Mouse (Mus musculus): ENCODE results near the gene Nfic.

Gene Nfic

DNA sequence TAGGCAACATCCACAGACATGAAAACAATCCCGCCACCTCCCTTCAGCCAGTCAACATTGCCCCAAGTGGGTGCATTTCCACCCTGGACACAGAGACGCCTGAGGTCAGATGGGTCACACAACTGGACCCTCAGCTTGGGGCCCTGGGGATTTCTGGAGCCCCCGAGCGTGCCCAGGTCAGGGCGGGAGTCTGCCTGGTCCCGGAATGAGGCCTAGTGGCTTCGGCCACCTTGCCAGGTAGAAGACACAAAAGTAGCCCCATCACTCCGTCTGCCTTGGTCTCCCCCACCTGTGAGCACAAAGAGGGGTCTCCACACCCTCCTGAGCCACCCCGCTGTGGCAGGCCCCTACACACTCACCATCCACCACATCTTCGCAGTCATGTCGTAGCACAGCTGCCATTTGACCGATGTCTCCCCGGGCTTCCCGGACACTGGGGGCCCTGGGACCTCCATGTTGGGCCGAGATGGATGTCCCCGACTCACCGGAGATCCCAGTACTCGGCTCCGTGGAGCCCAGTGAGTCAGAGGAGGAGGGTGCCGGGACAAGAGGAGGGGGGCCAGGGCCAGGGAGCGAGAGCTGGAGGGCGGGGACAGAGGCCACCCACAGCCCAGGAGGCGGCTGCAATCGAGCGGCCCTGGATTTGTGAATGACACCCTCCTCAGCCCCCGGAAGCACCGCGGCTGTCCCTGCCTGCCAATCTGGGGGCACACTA, at the start of gene Nfic:
Gene Nfic, minus strand, starts transcription at position 455 of the 715 bp plus-strand sequence.
- peak in 1 of 2 experiments; percentile 24 for DNase-seq (ENCODE audit: inconsistent age in 2 of 2, low spot score in 1 of 2)

DNA sequence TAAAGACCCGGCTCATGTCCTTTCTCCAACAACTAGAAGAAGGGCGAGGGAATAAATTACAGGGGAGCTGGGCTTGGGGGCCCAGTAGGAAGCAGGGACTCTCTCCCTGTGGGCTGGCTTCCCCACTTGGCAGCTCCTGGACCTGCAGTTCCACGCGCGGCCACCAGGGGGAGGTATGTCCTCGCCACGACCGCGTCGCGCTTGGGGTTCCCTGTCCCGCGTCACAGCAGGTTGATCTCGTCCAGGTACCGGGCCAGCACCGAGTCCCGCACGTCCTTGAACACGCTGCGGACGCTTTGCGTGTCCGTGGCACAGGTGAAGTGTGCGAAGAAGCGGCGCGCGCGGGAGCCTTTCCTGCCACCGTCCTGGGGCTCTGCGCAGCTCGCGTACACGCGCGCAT, 47.2 kb upstream of the Nfic start:
- peak; percentile 85 to 96 for DNase-seq (ENCODE audit: inconsistent age in 2 of 2, low spot score in 1 of 2)

DNA sequence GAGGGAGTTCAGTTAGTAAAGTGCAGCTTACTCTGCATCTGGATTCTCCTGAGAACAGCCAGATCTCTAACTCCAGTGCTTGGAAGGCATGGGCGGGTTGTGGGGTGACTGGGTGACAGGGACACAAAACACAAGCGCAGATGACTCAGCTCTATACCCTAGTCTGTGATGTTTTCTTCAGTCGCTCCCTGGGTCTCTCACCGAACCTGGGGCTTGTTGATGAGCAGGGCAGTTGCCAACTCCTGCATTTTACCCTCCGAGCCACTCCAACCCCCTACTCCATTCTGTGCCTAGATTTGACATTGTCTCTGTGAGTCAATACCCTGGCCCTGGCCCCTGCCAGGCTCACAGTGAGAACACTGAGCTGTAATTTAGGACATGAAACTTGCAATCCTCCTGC, 46.4 kb upstream of the Nfic start:
- no peak for DNase-seq (ENCODE audit: inconsistent age in 2 of 2, low spot score in 1 of 2)

DNA sequence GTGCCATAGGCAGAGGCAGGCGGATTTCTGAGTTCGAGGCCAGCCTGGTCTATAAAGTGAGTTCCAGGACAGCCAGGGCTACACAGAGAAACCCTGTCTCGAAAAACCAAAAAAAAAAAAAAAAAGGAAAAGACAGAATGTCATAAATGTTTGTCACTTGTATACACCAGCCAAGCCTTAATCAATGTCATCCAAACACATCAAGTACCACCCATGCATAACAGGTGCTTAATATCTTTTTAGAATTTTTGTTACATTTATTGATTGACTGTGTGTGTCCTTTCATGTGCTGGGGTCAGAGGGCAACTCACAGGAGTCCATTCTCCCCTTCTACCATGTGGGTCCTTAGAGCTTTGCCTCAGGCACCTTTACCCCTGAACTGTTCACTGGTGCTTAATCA, 44.6 kb upstream of the Nfic start, which contains the start of gene S1pr4:
Gene S1pr4, minus strand, starts transcription at position 101 of the 400 bp plus-strand sequence.
- no peak for DNase-seq (ENCODE audit: inconsistent age in 2 of 2, low spot score in 1 of 2)

DNA sequence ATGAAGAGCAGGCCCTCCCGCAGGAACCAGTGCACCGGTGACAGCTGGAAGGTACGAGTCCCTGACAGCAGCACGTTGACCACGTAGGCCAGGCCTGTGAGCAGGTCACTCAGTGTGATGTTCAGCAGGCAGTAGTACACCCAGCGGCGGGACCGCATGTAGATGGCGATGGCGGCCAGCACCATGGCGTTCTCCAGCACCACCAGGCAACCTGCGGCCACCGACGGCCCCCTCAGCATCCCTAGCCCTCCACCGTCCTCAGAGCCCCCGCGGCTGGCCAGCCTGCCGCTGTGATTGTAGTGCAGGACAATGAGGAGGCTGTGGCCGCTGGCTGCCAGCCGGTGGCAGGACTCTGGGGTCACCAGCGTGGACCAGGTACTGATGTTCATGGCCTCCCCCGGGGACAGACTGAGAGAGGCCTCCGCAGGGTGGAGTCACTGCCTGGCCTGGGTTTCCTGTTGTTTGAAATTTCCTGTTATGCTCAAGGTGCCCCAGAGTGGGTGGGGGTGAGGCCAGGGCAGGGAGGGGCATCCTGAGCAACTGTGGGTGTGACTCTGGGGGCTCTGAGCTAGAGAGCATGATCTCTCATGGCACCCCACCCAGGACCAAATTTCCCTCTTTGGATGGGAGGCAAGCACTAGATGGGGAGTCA, 43.9 kb upstream of the Nfic start:
- peak; percentile 51 to 64 for DNase-seq (ENCODE audit: inconsistent age in 2 of 2, low spot score in 1 of 2)

DNA sequence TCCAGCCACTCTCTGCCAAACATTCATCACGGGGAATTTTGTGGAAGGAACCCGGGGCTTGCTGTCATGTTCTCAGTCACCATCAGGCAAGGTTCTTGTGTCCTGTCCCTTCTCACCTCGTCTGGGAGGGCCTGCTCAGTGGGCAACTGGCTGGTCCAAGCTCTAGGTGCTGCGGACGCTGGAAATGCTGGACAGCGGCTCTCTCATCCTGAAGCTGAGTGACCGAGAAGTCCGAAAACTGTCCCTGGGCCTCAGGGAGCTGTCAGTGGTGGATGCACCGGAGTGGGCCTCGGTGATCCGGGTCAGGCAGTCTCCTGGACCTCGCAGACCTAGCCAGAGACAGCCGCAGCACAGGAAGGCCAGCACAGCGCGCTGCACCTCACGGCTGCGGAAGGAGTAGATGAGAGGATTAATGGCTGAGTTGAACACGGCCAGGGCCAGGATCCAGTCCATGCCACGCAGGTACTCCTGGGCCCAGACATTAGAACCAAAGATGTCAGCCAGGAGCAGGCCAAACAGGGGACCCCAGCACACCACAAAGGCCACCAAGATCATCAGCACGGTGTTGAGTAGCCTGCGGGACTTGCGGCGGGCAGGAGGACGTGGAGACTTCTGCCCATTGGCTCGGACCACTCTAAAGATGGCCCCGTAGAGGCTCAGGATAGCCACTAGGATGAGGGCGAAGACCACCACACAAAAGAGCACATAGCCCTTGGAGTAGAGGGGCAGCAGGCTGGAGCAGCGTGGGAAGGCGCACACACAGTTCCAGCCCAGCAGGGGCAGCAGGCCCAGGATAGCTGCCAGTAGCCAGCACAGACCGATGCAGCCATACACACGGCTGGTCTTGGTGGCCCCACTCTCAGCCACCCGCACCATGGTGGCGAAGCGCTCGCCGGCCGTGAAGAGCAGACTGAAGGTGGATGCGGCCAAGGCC, 43.1 kb upstream of the Nfic start:
- no peak for DNase-seq (ENCODE audit: inconsistent age in 2 of 2, low spot score in 1 of 2)

DNA sequence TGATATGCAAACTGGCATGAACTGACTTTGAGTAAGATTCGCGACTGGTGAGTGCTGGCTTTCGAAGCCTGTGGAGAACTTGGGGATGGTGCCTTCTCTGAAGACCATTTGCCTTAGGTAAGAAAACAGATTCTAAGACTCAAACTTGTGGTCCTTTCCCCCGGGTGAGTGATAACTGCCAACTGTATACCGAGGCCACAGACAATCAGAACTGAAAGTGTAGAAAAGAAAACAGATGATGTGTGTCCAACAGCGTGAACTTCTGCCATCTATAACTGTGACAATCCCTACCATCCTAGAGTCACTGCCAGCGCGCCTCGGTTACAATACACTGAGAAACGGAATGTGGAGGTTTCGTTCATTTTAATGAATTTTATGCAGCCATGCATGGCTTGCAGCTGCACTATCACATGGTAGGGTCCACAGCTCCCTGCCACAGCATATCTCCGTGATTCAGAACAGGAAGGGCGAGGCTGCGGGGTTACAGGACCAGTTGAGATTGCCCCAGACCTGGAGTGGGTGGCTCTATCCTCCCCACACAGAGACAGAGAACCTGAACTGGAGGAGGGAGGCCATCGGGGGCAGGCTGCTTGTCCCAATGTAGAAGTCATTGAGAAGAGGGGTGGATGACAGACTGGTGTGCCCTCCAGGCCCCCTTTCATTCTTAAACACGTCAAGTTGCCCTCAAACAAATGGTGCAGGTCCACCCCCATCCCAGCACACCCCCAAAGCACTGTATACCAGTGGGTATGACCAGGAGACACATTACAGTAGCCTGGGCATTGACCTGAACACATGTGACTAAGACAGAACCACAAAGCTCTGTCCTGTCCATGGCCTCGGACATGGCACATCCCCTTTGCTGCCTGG, 42.2 kb upstream of the Nfic start:
- DNase-seq (ENCODE audit: inconsistent age in 2 of 2, low spot score in 1 of 2), result no peak

DNA sequence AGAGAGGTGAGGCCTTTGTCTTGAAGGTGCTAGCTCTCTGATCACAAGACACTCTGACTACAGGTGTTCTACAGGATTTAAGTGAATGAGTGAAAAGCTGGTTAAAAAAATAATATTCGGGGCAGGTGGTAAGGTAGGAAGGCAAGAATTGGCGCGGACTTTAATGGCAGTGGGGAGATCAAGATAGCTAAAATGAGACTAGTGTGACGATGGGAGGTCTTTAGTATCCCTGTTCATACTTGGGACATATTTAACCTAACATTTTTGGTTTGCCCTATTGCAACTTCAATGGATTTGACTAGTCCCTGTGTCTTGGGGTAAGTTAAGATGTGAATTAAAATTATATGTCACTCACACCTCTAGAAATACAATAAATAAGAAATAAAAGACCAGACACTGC, 41.5 kb upstream of the Nfic start:
- no peak for DNase-seq (ENCODE audit: inconsistent age in 2 of 2, low spot score in 1 of 2)

DNA sequence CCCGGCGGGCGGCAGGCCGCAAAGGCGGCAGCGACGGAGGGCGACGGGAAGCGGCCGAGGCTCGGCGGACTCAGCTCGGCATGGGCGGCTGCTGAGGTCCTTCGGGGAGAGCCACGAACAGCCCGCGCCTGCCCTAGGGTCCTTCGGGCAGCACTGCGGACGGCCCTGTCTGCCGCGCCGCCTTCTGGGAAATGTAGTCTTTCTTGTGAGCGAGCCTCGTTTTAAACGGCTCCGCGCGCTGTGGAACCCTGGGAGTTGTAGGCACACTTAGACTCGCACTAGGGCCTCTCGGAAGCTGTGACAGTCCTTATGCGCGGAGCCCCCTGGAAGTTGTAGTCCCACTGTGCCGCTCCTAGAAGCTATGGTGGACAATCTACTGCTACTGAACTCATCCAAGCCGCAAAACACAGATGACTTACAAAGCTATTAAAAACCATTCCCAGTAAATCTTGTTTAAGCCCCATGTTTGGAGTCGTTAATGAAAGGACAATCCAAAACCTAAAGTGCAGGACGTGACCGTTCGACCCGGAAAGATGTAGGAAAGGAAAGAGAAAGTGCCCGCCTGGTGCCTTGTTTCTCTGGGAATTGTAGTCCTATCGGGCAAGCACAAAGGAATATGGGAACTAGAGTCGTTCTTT, 40.9 kb upstream of the Nfic start, which contains the start of gene Ncln:
Gene Ncln, minus strand, starts transcription at position 129 of the 638 bp plus-strand sequence.
- DNase-seq (ENCODE audit: inconsistent age in 2 of 2, low spot score in 1 of 2), result peak; percentile 98 to 99

DNA sequence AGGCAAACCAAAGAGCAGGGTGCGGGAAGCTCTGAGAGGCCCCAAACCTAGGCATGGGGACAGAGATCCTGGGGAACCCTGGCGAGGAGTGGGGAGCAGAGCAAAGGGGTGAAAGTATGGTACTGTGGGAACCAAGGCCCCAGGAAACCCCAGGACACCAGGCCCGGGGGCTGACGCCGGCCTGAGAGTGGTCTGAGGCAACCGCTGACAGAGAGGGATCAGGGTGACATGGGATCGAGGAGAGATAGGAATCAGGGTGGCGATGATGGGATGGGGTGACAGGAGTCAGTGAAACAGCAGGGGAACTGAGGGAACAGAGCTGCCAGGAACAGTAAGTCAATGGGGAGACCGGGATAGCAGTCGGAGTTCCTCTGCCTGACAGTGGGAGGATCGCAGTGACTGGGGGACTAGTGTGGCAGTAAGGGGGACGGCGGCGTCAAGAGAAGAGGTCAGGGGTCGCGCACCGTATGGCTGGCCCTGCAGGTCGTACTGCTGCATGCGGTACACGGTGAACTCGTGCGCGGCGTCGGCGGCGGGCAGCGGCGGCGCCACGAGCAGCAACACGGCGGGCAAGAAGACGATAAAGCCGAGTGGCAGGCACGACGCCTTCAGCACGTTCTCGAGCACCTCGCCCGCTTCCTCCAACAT, 40.3 kb upstream of the Nfic start:
- DNase-seq (ENCODE audit: inconsistent age in 2 of 2, low spot score in 1 of 2), result no peak

DNA sequence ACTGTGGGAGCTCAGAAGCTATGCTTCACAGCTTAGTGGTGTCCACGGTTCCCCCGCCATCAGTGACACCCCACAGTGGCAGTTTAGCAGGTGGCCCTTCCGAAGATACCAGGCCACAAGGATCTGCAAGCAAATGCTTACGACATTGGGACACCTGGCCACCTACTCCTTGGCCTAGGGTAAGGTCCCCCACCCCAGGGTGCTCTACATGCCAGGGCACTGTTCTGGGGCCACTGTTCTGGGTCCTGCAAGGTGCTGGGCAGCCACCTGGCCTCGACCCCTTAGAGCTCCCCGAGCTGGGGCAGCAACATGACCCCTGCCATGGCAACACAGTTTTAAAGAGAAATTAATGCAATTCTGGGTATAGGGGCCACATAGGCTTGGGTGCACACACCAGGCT, 39.7 kb upstream of the Nfic start:
- no peak for DNase-seq (ENCODE audit: inconsistent age in 2 of 2, low spot score in 1 of 2)

DNA sequence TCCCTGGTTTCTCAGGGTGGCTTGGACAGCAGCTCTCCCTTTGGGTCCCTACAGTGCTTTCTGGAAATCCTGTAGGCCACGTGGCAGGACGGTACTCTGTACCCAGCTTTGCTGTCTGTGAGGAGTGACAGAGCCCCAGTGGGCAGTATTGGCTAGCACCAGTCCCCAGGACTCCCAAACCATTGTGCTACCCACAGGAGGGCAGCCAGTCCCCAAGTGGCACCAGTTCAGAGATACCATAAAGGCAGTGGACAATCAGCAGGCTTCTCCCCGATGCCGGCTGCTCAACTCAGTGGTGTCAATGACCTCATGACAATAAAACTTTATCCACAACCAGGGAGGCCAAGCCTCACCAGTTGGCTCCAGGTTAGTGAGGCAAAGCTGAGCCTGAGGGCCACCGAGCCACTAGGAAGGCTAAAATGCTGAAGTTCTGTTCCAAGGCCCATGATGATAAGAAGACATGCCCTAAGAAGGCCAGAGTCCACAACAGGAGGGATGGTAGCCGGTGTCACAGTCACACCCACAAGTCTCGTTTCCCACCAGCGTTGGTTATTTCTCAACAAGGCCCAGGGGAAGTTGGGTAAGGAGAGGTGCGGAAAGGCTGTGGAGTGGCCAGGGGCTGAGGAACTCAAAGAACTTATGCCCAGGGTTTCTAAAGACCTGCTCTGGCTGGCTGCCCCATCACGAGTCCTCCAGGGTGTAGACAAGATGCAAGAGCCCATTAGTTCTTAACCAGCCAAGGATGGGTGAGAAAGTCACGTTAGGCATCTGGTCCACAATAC, 39.0 kb upstream of the Nfic start:
- no peak for DNase-seq (ENCODE audit: inconsistent age in 2 of 2, low spot score in 1 of 2)

DNA sequence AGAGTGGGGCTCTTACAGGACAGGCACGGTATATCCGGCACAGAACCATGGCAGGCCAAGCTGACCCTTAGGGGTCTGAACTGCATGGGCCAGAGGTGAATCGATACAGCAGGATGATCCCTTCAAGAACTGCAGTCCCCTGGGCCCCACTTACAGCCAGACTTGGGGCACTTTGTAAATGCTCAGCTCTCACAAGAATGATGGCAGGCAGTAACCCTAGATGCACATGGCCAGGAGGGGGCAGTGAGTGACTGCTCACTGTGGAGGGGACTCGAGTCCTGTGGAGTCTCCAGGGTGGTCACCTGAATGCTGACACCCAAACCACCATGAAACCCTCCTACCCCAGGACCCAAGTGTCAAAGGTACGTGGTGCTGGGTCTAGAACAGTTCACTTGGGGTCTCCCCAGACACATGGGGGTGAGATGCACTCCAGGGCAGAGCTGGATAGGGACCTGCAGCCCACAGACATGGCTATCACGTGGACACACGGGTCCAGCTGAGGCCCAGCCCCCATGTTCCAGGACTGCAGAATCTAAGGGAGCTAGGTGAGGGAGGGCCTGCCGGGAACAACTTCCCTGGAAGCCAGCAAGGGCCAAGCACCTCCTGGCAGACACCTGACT, 38.3 kb upstream of the Nfic start:
- peak in 1 of 2 experiments; percentile 19 for DNase-seq (ENCODE audit: inconsistent age in 2 of 2, low spot score in 1 of 2)

DNA sequence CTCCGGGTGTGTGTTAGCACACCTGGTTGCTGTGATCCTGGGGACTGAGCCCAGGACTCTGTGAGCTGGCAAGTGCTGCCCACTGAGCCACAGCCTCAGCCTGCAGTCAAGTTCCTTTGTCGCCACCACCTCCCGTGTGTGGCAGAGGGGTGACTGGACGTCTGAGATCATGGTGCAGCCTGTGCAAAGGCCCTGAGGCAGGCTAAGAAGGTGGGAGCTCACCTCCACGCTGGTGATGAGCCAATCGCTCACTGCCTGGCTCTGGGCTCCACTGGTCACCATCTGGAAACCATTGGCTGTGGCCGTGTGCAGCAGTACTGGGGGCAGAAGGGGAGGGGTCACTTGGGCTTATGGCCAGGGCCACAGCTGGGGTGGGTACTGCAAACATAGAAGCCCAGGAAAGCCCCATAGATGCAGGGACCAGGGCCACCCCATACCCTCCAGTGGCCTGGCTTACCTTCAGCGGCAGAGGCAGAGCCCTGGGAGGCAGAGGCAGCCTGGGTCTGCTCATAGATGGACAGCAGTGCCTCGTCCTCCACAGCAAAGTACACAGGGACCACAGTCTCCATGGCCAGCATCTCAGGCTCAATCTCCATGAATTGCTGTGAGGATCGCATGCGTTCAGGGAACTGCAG, 37.3 kb upstream of the Nfic start:
- DNase-seq (ENCODE audit: inconsistent age in 2 of 2, low spot score in 1 of 2), result peak in 1 of 2 experiments; percentile 11

DNA sequence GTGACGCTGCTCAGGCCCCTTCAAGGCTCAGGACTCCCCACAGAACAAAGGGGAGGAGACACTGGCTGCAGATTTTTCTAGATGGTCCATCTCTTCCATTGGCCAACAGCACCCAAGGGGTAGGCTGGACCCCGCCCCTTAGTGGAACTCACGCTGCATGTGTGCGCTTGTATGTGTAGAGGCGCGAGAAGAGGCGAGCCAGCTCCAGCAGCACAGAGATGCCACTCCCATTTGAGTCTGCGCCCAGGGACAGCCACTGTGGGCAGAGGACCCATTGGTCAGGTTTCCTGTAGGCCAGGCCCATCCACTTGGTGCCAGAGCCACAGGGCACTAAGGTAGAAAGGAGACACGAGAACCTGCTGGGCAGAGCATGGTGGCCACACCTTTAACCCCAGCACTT, 35.6 kb upstream of the Nfic start:
- DNase-seq (ENCODE audit: inconsistent age in 2 of 2, low spot score in 1 of 2), result peak in 1 of 2 experiments; percentile 8

DNA sequence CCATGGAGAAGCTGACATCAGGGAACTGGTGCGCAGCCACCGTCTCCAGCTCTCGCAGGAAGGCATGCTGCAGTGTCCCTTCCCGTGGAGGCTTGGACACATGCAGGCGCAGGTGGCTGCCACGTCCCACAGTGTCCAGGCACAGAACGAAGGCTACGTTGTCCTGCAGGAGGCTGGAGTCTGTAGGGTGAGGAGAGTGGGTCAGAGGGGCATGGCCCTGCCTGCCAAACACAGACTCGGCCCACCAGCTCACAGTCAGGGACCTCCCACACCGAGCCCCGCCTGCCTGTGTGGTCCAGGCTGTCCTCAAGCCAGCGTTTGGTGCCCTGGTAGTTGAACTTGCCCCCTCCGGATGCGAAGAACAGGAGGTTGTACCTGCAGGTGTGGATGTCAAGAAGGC, 34.5 kb upstream of the Nfic start:
- DNase-seq (ENCODE audit: inconsistent age in 2 of 2, low spot score in 1 of 2), result no peak

DNA sequence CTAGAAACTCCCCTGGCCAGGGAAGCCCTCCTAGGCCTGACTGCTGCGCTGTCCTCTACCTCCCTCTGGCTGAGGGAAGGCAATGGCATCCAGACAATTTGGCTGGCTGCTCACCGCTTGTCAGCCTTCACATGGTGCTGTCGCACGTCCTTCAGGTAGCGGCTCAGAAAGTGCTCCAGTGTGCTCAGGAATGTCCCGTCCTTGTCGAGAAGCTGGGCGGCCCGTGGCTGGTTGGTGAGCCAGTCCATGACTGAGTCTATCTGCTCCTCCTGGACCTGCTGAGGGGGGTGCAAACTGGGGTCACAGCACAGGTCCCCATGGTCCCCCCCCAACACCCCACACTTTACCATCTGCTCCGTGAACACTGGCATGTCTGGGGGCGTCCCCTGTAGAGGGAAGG, 32.6 kb upstream of the Nfic start:
- DNase-seq (ENCODE audit: inconsistent age in 2 of 2, low spot score in 1 of 2), result no peak

DNA sequence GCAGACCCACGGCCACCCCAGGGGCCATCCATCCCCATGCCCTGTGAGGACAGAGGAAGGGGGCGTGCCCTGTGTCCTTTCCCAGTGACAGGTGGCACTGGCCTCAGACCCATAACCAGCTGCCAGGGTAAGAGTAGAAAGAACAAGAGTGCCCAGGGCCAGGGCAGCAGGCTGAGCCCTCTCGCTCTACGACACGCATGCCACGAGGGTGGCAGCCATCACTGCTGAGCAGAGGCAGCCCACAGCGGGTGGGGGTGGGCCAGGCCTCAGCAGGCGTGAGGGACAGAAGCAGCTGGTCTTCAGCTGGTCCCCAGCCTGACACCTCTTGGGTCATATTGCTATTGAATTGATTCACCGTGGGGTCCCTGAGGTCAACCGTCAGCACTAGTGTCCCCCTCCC, 31.1 kb upstream of the Nfic start:
- peak in 1 of 2 experiments; percentile 32 for DNase-seq (ENCODE audit: inconsistent age in 2 of 2, low spot score in 1 of 2)

All from adrenal gland, adult (tissue).